21 mouse cellular contexts compared by ENCODE assay signal in the genomic region with DNA sequence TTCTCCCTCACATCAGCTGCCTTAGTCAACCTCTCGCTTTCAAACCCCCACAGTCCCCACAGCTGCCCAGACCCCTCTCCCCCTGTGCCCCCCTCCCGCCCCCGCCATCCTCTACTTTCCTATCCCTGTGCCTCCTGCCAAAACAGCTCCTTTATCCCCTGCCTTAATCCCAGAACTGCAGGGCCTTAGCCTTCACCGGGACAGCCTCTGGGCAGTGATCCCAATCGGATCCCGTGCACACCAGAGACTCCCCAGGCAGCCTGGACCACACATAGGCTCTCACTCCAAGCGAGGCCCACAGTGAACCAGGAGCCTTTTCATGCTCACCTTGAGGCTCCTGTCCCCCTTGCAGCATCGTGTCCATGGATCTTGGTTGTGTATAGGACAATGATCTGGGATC. TPM values are rescaled to one million over a fixed set of nuclear protein-coding genes. Genes with fewer than 3 reads are reported as not detected.
DNase-seq lines count a peak whose midpoint lies in the region; ATAC-seq lines count a peak whose summit lies in the region.
"Had no signal": no experiment of that assay in that cellular context is flagged by ENCODE, and none has a peak within 500 bp of the region (broad histone marks: within the 10 kb centered on the region; RNA-seq: fewer than 3 reads in every experiment).

No protein-coding gene starts in this region.

- intact Hi-C loops in left cerebral cortex, postnatal 4 days (cut with DNase I): no loop called here

- no peak overlapping the region for H3K4me2 ChIP-seq in forebrain, embryonic 15.5 days (replicated peaks)
- no peak overlapping the region for H3K4me2 ChIP-seq in embryonic facial prominence, embryonic 14.5 days (ENCODE audit: low read depth, low read length)
- H3K4me2 ChIP-seq in midbrain, embryonic 16.5 days (ENCODE audit: low read length): no peak overlapping the region
- H3K4me2 ChIP-seq: embryonic facial prominence, embryonic 15.5 days; heart, embryonic 11.5 days; liver, embryonic 11.5 days; lung, embryonic 15.5 days; neural tube, embryonic 12.5 days had no signal

- H3K36me3 ChIP-seq in forebrain, embryonic 15.5 days: 0 out of 2 replicates have a peak, but pooled peaks cover 3% of the 10 kb centered on the region
- H3K36me3 ChIP-seq in forebrain, embryonic 10.5 days (replicated peaks): peaks cover 34% of the 10 kb centered on the region
- H3K36me3 ChIP-seq in embryonic facial prominence, embryonic 14.5 days (ENCODE audit: control insufficient read depth, insufficient read depth, low read length): peaks cover 41% of the 10 kb centered on the region
- H3K36me3 ChIP-seq in midbrain, embryonic 16.5 days (ENCODE audit: control insufficient read depth, insufficient read depth, low read length): peaks cover 10% of the 10 kb centered on the region

- no peak overlapping the region for H3K9ac ChIP-seq in forebrain, embryonic 15.5 days (replicated peaks)
- no peak overlapping the region for H3K9ac ChIP-seq in embryonic facial prominence, embryonic 14.5 days (ENCODE audit: low read depth, low read length)
- no peak overlapping the region for H3K9ac ChIP-seq in midbrain, embryonic 16.5 days (ENCODE audit: low read depth, low read length)
- H3K9ac ChIP-seq: embryonic facial prominence, embryonic 15.5 days; lung, embryonic 15.5 days; neural tube, embryonic 12.5 days had no signal

- H3K4me3 ChIP-seq in forebrain, embryonic 15.5 days: no peak overlapping the region
- H3K4me3 ChIP-seq in forebrain, embryonic 10.5 days: no peak overlapping the region
- no peak overlapping the region for H3K4me3 ChIP-seq in embryonic facial prominence, embryonic 14.5 days (ENCODE audit: low read depth, low read length)
- H3K4me3 ChIP-seq in midbrain, embryonic 16.5 days (ENCODE audit: low read depth, low read length): no peak overlapping the region
- H3K4me3 ChIP-seq: embryonic facial prominence, embryonic 15.5 days; lung, embryonic 15.5 days; neural tube, embryonic 12.5 days had no signal

- H3K27ac ChIP-seq in forebrain, embryonic 15.5 days (replicated peaks): no peak overlapping the region
- H3K27ac ChIP-seq in forebrain, embryonic 10.5 days: no peak overlapping the region
- no peak overlapping the region for H3K27ac ChIP-seq in embryonic facial prominence, embryonic 14.5 days (replicated peaks; ENCODE audit: low read depth, low read length)
- H3K27ac ChIP-seq in midbrain, embryonic 16.5 days (ENCODE audit: low read length): no peak overlapping the region
- H3K27ac ChIP-seq: embryonic facial prominence, embryonic 15.5 days; lung, embryonic 15.5 days; macrophage; neural tube, embryonic 12.5 days had no signal

- H3K27me3 ChIP-seq in forebrain, embryonic 15.5 days: no peaks in the 10 kb centered on the region
- no peaks in the 10 kb centered on the region for H3K27me3 ChIP-seq in forebrain, embryonic 10.5 days (ENCODE audit: poor library complexity, severe bottlenecking)
- no peaks in the 10 kb centered on the region for H3K27me3 ChIP-seq in embryonic facial prominence, embryonic 14.5 days (replicated peaks; ENCODE audit: control insufficient read depth, insufficient read depth, low read length)
- H3K27me3 ChIP-seq in midbrain, embryonic 16.5 days (ENCODE audit: control insufficient read depth, insufficient read depth, low read depth, low read length): no peaks in the 10 kb centered on the region
- H3K27me3 ChIP-seq: CH12.LX; embryonic facial prominence, embryonic 15.5 days; lung, embryonic 15.5 days; neural tube, embryonic 12.5 days had no signal

- DNase-seq in forebrain, embryonic 10.5 days (ENCODE audit: extremely low spot score, low spot score): no peak
- peak; percentile 25 for DNase-seq in left cerebral cortex, postnatal 4 days
- DNase-seq in left cerebral cortex, adult 18-20 months (ENCODE audit: low spot score in 2 of 2): no peak
- no peak for DNase-seq in embryonic facial prominence, embryonic 14.5 days (ENCODE audit: low spot score)
- no peak for DNase-seq in urinary bladder, postnatal 4 days (ENCODE audit: low spot score in 2 of 2)
- DNase-seq: adrenal gland, postnatal 14 days; cerebellum, adult 11 months; heart, postnatal 10 days; kidney, adult 18-20 months; kidney, postnatal 25 days; layer of hippocampus, adult 9-11 months; thymus, postnatal 36 days had no signal

- ATAC-seq in forebrain, embryonic 15.5 days (replicated peaks): peak; percentile 69
- ATAC-seq in embryonic facial prominence, embryonic 14.5 days (ENCODE audit: low read depth): peak; percentile 71; the same call in 1 of the 2 replicates
- peak; percentile 87 for ATAC-seq in midbrain, embryonic 16.5 days

- 58% methylated on average over 8 of the region's 8 CpGs for WGBS in forebrain, embryonic 15.5 days
- 65% methylated on average over 8 of the region's 8 CpGs for WGBS in forebrain, embryonic 10.5 days
- WGBS in embryonic facial prominence, embryonic 14.5 days: 65% methylated on average over 8 of the region's 8 CpGs
- WGBS in midbrain, embryonic 16.5 days: 41% methylated on average over 8 of the region's 8 CpGs

- no peaks in the 10 kb centered on the region for H3K9me3 ChIP-seq in forebrain, embryonic 15.5 days
- H3K9me3 ChIP-seq in forebrain, embryonic 10.5 days: no peaks in the 10 kb centered on the region
- H3K9me3 ChIP-seq in embryonic facial prominence, embryonic 14.5 days (ENCODE audit: control insufficient read depth, low read length): no peaks in the 10 kb centered on the region
- no peaks in the 10 kb centered on the region for H3K9me3 ChIP-seq in midbrain, embryonic 16.5 days (replicated peaks; ENCODE audit: control insufficient read depth, low read length, poor library complexity, severe bottlenecking)
- H3K9me3 ChIP-seq: embryonic facial prominence, embryonic 15.5 days; lung, embryonic 15.5 days; neural tube, embryonic 12.5 days had no signal

- no peaks in the 10 kb centered on the region for H3K4me1 ChIP-seq in forebrain, embryonic 15.5 days
- H3K4me1 ChIP-seq in forebrain, embryonic 10.5 days: no peaks in the 10 kb centered on the region
- no peaks in the 10 kb centered on the region for H3K4me1 ChIP-seq in embryonic facial prominence, embryonic 14.5 days (ENCODE audit: control insufficient read depth, insufficient read depth, low read length)
- no peaks in the 10 kb centered on the region for H3K4me1 ChIP-seq in midbrain, embryonic 16.5 days (ENCODE audit: control insufficient read depth, insufficient read depth, low read length)
- H3K4me1 ChIP-seq: embryonic facial prominence, embryonic 15.5 days; neural tube, embryonic 12.5 days had no signal

RNA-seq across cellular contexts. Expression of a gene that starts 49.5 kb away (rescaled TPM):
- polyA plus RNA-seq in forebrain, embryonic 15.5 days (2015; fragmentation: Nextera tagmentation; extraction: Ambion mirVana): 37.3 and 40.4 TPM in 2 replicates
- polyA plus RNA-seq in forebrain, embryonic 10.5 days (2016; fragmentation: Nextera tagmentation; extraction: Ambion mirVana): 34.6 and 36.3 TPM in 2 replicates
- total RNA-seq in left cerebral cortex, postnatal 4 days (2021): 10 to 100 TPM; 48.9 to 49.4 TPM
- 10 to 100 TPM; 37.0 to 37.5 TPM for total RNA-seq in left cerebral cortex, adult 18-20 months (2021)
- polyA plus RNA-seq in embryonic facial prominence, embryonic 14.5 days (2014; fragmentation: Nextera tagmentation; extraction: Ambion mirVana): 43.2 and 54.0 TPM in 2 replicates
- polyA plus RNA-seq in midbrain, embryonic 16.5 days (2015; fragmentation: Nextera tagmentation; extraction: Ambion mirVana): 50.3 and 53.5 TPM in 2 replicates
